Mouse (Mus musculus) stomach, embryonic 15.5 days (tissue): Measurements from ENCODE around the gene Cryge. TPM values are rescaled to one million over a fixed set of nuclear protein-coding genes. Genes with fewer than 3 reads are reported as not detected.
"Not testable (repeated sequence)": the region's sequence is repeated elsewhere in the genome, so short reads cannot be mapped to it uniquely, and the experiment has no call there.

Source experiments
- ATAC-seq: fragments of 200-750 bp; cut with Nextera tagmentation; 2 replicates; pipeline ENCODE4 v1.8.0; 2017; ENCODE audit warnings: low read depth, moderate number of reproducible peaks, moderate TSS enrichment; ENCODE audit not compliant: insufficient read depth, low FRiP score
- H3K27ac ChIP-seq: fragments of 300-500 bp; sonication (generic); 2 replicates; pipeline ENCODE4 v1.5.1; 2015; ENCODE audit warnings: mild to moderate bottlenecking, inconsistent platforms
- H3K27me3 ChIP-seq: fragments of 300-500 bp; sonication (generic); replicated peaks from 2 replicates; pipeline ENCODE4 v1.6.1; 2015; ENCODE audit warnings: inconsistent platforms
- H3K36me3 ChIP-seq: fragments of 300-500 bp; sonication (generic); 2 replicates; pipeline ENCODE4 v1.6.1; 2015; ENCODE audit warnings: inconsistent platforms
- H3K4me1 ChIP-seq: fragments of 300-500 bp; sonication (generic); 2 replicates; pipeline ENCODE4 v1.6.1; 2015; ENCODE audit warnings: inconsistent platforms
- H3K4me2 ChIP-seq: fragments of 300-500 bp; sonication (generic); 2 replicates; pipeline ENCODE4 v1.6.1; 2015; ENCODE audit warnings: mild to moderate bottlenecking, inconsistent platforms
- H3K4me3 ChIP-seq: fragments of 300-500 bp; sonication (generic); replicated peaks from 2 replicates; pipeline ENCODE4 v1.5.1; 2015; ENCODE audit warnings: inconsistent platforms
- H3K9ac ChIP-seq: fragments of 300-500 bp; sonication (generic); 2 replicates; pipeline ENCODE4 v1.6.1; 2015; ENCODE audit warnings: inconsistent platforms
- H3K9me3 ChIP-seq: fragments of 300-500 bp; sonication (generic); 2 replicates; pipeline ENCODE4 v1.6.1; 2016; ENCODE audit warnings: inconsistent platforms
- WGBS: fragments of 180-500 bp; shearing (Covaris S2); methylation state at CpG from one replicate; pipeline ENCODE4 v1.1.7; 2015; 5-methylcytosine and 5-hydroxymethylcytosine counted together
- polyA plus RNA-seq: library from polyadenylated mRNA; unstranded; fragments of >200 nt; fragmentation: Nextera tagmentation; extraction: Ambion mirVana; gene quantifications from 2 replicates; pipeline ENCODE4 v1.2.1, GENCODE M21; 2015

Gene Cryge
- polyA plus RNA-seq: not detected in 2 replicates

GRCm38 (mm10) chr1:65050952-65051351 is at the start of gene Cryge:
TSS of gene Cryge (minus strand) at chr1:65051149.
- ATAC-seq, H3K9me3 ChIP-seq, H3K4me3 ChIP-seq, H3K4me1 ChIP-seq, H3K4me2 ChIP-seq, H3K27ac ChIP-seq, H3K9ac ChIP-seq, H3K27me3 ChIP-seq, H3K36me3 ChIP-seq: not testable (repeated sequence)
- 53% methylated on average over 12 of the region's 12 CpGs for WGBS

DNA sequence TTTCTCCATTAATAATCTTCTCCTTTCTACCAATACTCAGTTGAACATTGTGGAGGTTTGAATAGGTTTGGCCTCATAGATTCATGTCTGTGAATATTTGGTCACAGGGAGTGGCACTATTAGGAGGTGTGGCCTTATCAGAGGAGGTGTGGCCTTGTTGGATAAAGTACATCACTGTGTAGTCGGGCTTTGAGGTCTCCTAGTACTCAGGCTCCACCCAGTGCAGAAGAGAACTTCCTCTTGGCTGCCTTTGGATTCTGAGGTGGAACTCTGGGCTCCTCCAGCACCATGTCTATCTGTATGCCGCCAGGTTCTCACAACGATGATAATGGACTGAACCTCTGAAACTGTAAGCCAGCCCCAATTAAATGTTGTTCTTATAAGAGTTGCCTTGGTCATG is 46.0 kb upstream of the Cryge start:
- H3K9me3 ChIP-seq: no peaks in the 10 kb centered on the region
- H3K9ac ChIP-seq: no peak overlapping the region
- no peak overlapping the region for H3K4me3 ChIP-seq
- WGBS: 77% methylated on average over 3 of the region's 3 CpGs
- H3K4me1 ChIP-seq: no peaks in the 10 kb centered on the region
- no peak overlapping the region for H3K4me2 ChIP-seq
- no peaks in the 10 kb centered on the region for H3K27me3 ChIP-seq
- H3K27ac ChIP-seq: no peak overlapping the region
- ATAC-seq: no peak
- H3K36me3 ChIP-seq: no peaks in the 10 kb centered on the region

GRCm38 (mm10) chr1:65091566-65091965 is 40.6 kb upstream of the Cryge start:
- no peaks in the 10 kb centered on the region for H3K9me3 ChIP-seq
- no peaks in the 10 kb centered on the region for H3K4me1 ChIP-seq
- no peak overlapping the region for H3K9ac ChIP-seq
- H3K4me2 ChIP-seq: no peak overlapping the region
- no peak overlapping the region for H3K4me3 ChIP-seq
- H3K36me3 ChIP-seq: no peaks in the 10 kb centered on the region
- ATAC-seq: no peak
- 85% methylated on average over 3 of the region's 3 CpGs for WGBS
- H3K27me3 ChIP-seq: no peaks in the 10 kb centered on the region
- no peak overlapping the region for H3K27ac ChIP-seq

GRCm38 (mm10) chr1:65090370-65090769 is 39.4 kb upstream of the Cryge start:
- Histone ChIP-seq H3K4me3 (no peak overlapping the region), H3K27me3 (no peaks in the 10 kb centered on the region), H3K36me3 (no peaks in the 10 kb centered on the region), H3K4me1 (no peaks in the 10 kb centered on the region), H3K9ac (no peak overlapping the region), H3K9me3 (no peaks in the 10 kb centered on the region), H3K4me2 (no peak overlapping the region), H3K27ac (no peak overlapping the region)
- ATAC-seq: no peak
- WGBS: 56% methylated on average over 2 of the region's 2 CpGs

- H3K4me2 ChIP-seq: no peak overlapping the region
- H3K9me3 ChIP-seq: no peaks in the 10 kb centered on the region
- no peak overlapping the region for H3K27ac ChIP-seq
- WGBS: 78% methylated on average over 6 of the region's 6 CpGs
- no peaks in the 10 kb centered on the region for H3K36me3 ChIP-seq
- ATAC-seq: no peak
- H3K9ac ChIP-seq: no peak overlapping the region
- no peaks in the 10 kb centered on the region for H3K4me1 ChIP-seq
- H3K27me3 ChIP-seq: no peaks in the 10 kb centered on the region
- H3K4me3 ChIP-seq: no peak overlapping the region
These were observed 37.8 kb upstream of the Cryge start for GRCm38 (mm10) chr1:65088567-65089356.

- Histone ChIP-seq H3K4me1 (no peaks in the 10 kb centered on the region), H3K27me3 (no peaks in the 10 kb centered on the region), H3K4me2 (no peak within 1 kb of the TSS), H3K9ac (no peak within 1 kb of the TSS), H3K9me3 (no peaks in the 10 kb centered on the region), H3K36me3 (no peaks in the 10 kb centered on the region), H3K4me3 (no peak within 1 kb of the TSS), H3K27ac (no peak within 1 kb of the TSS)
- 43% methylated on average over 7 of the region's 7 CpGs for WGBS
- no peak for ATAC-seq
These were observed 31.2 kb upstream of the Cryge start, which contains the start of gene Crygb for GRCm38 (mm10) chr1:65082188-65082587. TSS of gene Crygb (minus strand) at chr1:65082288.

- ATAC-seq: no peak
- H3K27me3 ChIP-seq: no peaks in the 10 kb centered on the region
- H3K36me3 ChIP-seq: no peaks in the 10 kb centered on the region
- H3K4me3 ChIP-seq: no peak overlapping the region
- WGBS: 13% methylated on average over 5 of the region's 5 CpGs
- no peak overlapping the region for H3K4me2 ChIP-seq
- no peak overlapping the region for H3K9ac ChIP-seq
- no peak overlapping the region for H3K27ac ChIP-seq
- H3K9me3 ChIP-seq: no peaks in the 10 kb centered on the region
- no peaks in the 10 kb centered on the region for H3K4me1 ChIP-seq
These were observed 24.7 kb upstream of the Cryge start for GRCm38 (mm10) chr1:65075607-65076006.

GRCm38 (mm10) chr1:65073589-65073988 is 22.6 kb upstream of the Cryge start, which contains the start of gene Crygc:
TSS of gene Crygc (minus strand) at chr1:65073689.
- Histone ChIP-seq H3K4me2 (no peak within 1 kb of the TSS), H3K27ac (no peak within 1 kb of the TSS), H3K4me3 (no peak within 1 kb of the TSS), H3K9me3 (no peaks in the 10 kb centered on the region), H3K36me3 (no peaks in the 10 kb centered on the region), H3K9ac (no peak within 1 kb of the TSS), H3K27me3 (no peaks in the 10 kb centered on the region), H3K4me1 (no peaks in the 10 kb centered on the region)
- no peak for ATAC-seq
- WGBS: 72% methylated on average over 6 of the region's 6 CpGs

- Histone ChIP-seq H3K4me2 (no peak overlapping the region), H3K4me1 (no peaks in the 10 kb centered on the region), H3K36me3 (no peaks in the 10 kb centered on the region), H3K4me3 (no peak overlapping the region), H3K9ac (no peak overlapping the region), H3K27me3 (no peaks in the 10 kb centered on the region), H3K9me3 (no peaks in the 10 kb centered on the region), H3K27ac (no peak overlapping the region)
- ATAC-seq: no peak
These were observed 16.9 kb upstream of the Cryge start for GRCm38 (mm10) chr1:65067842-65068241.

DNA sequence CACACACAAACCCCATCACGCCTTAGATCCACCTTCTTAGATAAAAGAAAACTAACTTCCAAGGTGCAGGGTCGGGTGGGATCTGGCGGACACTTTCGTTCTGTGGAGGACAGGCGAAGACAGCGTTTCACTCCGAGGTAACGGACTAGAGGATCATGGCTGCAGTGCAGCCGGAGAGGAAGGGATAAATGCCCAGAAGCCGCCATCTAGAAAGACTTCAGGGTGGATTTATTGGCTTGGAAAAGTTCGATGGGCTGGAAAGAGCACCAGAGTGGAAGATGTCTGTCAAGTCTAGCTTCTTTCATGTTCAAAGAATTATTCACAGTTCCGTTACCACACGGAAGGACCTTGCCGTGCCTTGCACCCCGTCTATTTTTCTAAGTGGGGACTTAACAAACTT is 13.3 kb upstream of the Cryge start:
- no peak overlapping the region for H3K4me3 ChIP-seq
- H3K9ac ChIP-seq: no peak overlapping the region
- H3K4me1 ChIP-seq: no peaks in the 10 kb centered on the region
- H3K27me3 ChIP-seq: no peaks in the 10 kb centered on the region
- H3K9me3 ChIP-seq: no peaks in the 10 kb centered on the region
- H3K27ac ChIP-seq: no peak overlapping the region
- ATAC-seq: no peak
- no peaks in the 10 kb centered on the region for H3K36me3 ChIP-seq
- H3K4me2 ChIP-seq: no peak overlapping the region
- 79% methylated on average over 15 of the region's 15 CpGs for WGBS

- Histone ChIP-seq H3K4me1 (no peaks in the 10 kb centered on the region), H3K4me3 (no peak within 1 kb of the TSS), H3K9me3 (no peaks in the 10 kb centered on the region), H3K27ac (no peak within 1 kb of the TSS), H3K4me2 (no peak within 1 kb of the TSS), H3K9ac (no peak within 1 kb of the TSS), H3K36me3 (no peaks in the 10 kb centered on the region), H3K27me3 (no peaks in the 10 kb centered on the region)
- 83% methylated on average over 8 of the region's 8 CpGs for WGBS
- no peak for ATAC-seq
These were observed 12.4 kb upstream of the Cryge start, which contains the start of gene Crygd for GRCm38 (mm10) chr1:65063352-65063751. TSS of gene Crygd (minus strand) at chr1:65063452.

GRCm38 (mm10) chr1:65052140-65052539 is 1.2 kb upstream of the Cryge start:
- Histone ChIP-seq H3K4me3 (no peak overlapping the region), H3K27me3 (no peaks in the 10 kb centered on the region), H3K4me2 (no peak overlapping the region), H3K36me3 (no peaks in the 10 kb centered on the region), H3K9ac (no peak overlapping the region), H3K27ac (no peak overlapping the region), H3K9me3 (no peaks in the 10 kb centered on the region), H3K4me1 (no peaks in the 10 kb centered on the region)
- ATAC-seq: no peak
- WGBS: 18% methylated on average over 2 of the region's 2 CpGs
